Mouse (Mus musculus): ENCODE data around the gene Casp4. TPM values are rescaled to one million over a fixed set of nuclear protein-coding genes. Genes with fewer than 3 reads are reported as not detected.

Gene Casp4
- polyA plus RNA-seq (2012; rRNA removed), result 0.22 and 0.44 TPM in 2 replicates

- DNase-seq (ENCODE audit: low read depth), result no peak
- TF ChIP-seq CTCF (IDR thresholded peaks at IDR 0.05; ENCODE audit: borderline replicate concordance, extremely low read depth, insufficient read depth, insufficient read length) (no peak), POLR2A (IDR thresholded peaks at IDR 0.05; ENCODE audit: borderline replicate concordance, extremely low read depth, insufficient read depth, insufficient read length, poor library complexity, severe bottlenecking) (no peak)
These were observed at the start of gene Casp4 for GRCm38 (mm10) chr9:5308561-5308960. TSS of gene Casp4 (plus strand) at chr9:5308828.

- TF ChIP-seq POLR2A (IDR thresholded peaks at IDR 0.05; ENCODE audit: borderline replicate concordance, extremely low read depth, insufficient read depth, insufficient read length, poor library complexity, severe bottlenecking), result no peak
- no peak for TF ChIP-seq CTCF (IDR thresholded peaks at IDR 0.05; ENCODE audit: borderline replicate concordance, extremely low read depth, insufficient read depth, insufficient read length)
- peak; percentile 15 for DNase-seq (ENCODE audit: low read depth)
These were observed 44.6 kb upstream of the Casp4 start for GRCm38 (mm10) chr9:5263951-5264475.

GRCm38 (mm10) chr9:5270274-5270673, 38.4 kb upstream of the Casp4 start:
- no peak for DNase-seq (ENCODE audit: low read depth)
- no peak for TF ChIP-seq POLR2A (IDR thresholded peaks at IDR 0.05; ENCODE audit: borderline replicate concordance, extremely low read depth, insufficient read depth, insufficient read length, poor library complexity, severe bottlenecking)
- no peak for TF ChIP-seq CTCF (IDR thresholded peaks at IDR 0.05; ENCODE audit: borderline replicate concordance, extremely low read depth, insufficient read depth, insufficient read length)

- DNase-seq (ENCODE audit: low read depth), result no peak
- TF ChIP-seq CTCF (IDR thresholded peaks at IDR 0.05; ENCODE audit: borderline replicate concordance, extremely low read depth, insufficient read depth, insufficient read length) (no peak), POLR2A (IDR thresholded peaks at IDR 0.05; ENCODE audit: borderline replicate concordance, extremely low read depth, insufficient read depth, insufficient read length, poor library complexity, severe bottlenecking) (no peak)
These were observed 37.7 kb upstream of the Casp4 start for GRCm38 (mm10) chr9:5270884-5271283.

GRCm38 (mm10) chr9:5271334-5271845, 37.2 kb upstream of the Casp4 start:
- TF ChIP-seq POLR2A (IDR thresholded peaks at IDR 0.05; ENCODE audit: borderline replicate concordance, extremely low read depth, insufficient read depth, insufficient read length, poor library complexity, severe bottlenecking) (no peak), CTCF (IDR thresholded peaks at IDR 0.05; ENCODE audit: borderline replicate concordance, extremely low read depth, insufficient read depth, insufficient read length) (no peak)
- DNase-seq (ENCODE audit: low read depth), result no peak

GRCm38 (mm10) chr9:5286071-5286470, 22.6 kb upstream of the Casp4 start:
- DNase-seq (ENCODE audit: low read depth), result no peak
- no peak for TF ChIP-seq POLR2A (IDR thresholded peaks at IDR 0.05; ENCODE audit: borderline replicate concordance, extremely low read depth, insufficient read depth, insufficient read length, poor library complexity, severe bottlenecking)
- no peak for TF ChIP-seq CTCF (IDR thresholded peaks at IDR 0.05; ENCODE audit: borderline replicate concordance, extremely low read depth, insufficient read depth, insufficient read length)

- TF ChIP-seq CTCF (IDR thresholded peaks at IDR 0.05; ENCODE audit: borderline replicate concordance, extremely low read depth, insufficient read depth, insufficient read length), result no peak
- TF ChIP-seq POLR2A (IDR thresholded peaks at IDR 0.05; ENCODE audit: borderline replicate concordance, extremely low read depth, insufficient read depth, insufficient read length, poor library complexity, severe bottlenecking), result no peak
- DNase-seq (ENCODE audit: low read depth), result no peak
These were observed 22.0 kb upstream of the Casp4 start for GRCm38 (mm10) chr9:5286597-5286996.

- TF ChIP-seq CTCF (IDR thresholded peaks at IDR 0.05; ENCODE audit: borderline replicate concordance, extremely low read depth, insufficient read depth, insufficient read length) (no peak), POLR2A (IDR thresholded peaks at IDR 0.05; ENCODE audit: borderline replicate concordance, extremely low read depth, insufficient read depth, insufficient read length, poor library complexity, severe bottlenecking) (no peak)
- DNase-seq (ENCODE audit: low read depth), result no peak
These were observed 12.0 kb upstream of the Casp4 start for GRCm38 (mm10) chr9:5296354-5297237.

GRCm38 (mm10) chr9:5298329-5299131, 10.1 kb upstream of the Casp4 start, which contains the start of gene Casp1:
TSS of gene Casp1 (plus strand) at chr9:5298517.
- no peak for TF ChIP-seq CTCF (IDR thresholded peaks at IDR 0.05; ENCODE audit: borderline replicate concordance, extremely low read depth, insufficient read depth, insufficient read length)
- TF ChIP-seq POLR2A (IDR thresholded peaks at IDR 0.05; ENCODE audit: borderline replicate concordance, extremely low read depth, insufficient read depth, insufficient read length, poor library complexity, severe bottlenecking), result no peak
- DNase-seq (ENCODE audit: low read depth), result peak; percentile 6

GRCm38 (mm10) chr9:5299132-5299381, 9.6 kb upstream of the Casp4 start:
- DNase-seq (ENCODE audit: low read depth), result no peak
- no peak for TF ChIP-seq POLR2A (IDR thresholded peaks at IDR 0.05; ENCODE audit: borderline replicate concordance, extremely low read depth, insufficient read depth, insufficient read length, poor library complexity, severe bottlenecking)
- no peak for TF ChIP-seq CTCF (IDR thresholded peaks at IDR 0.05; ENCODE audit: borderline replicate concordance, extremely low read depth, insufficient read depth, insufficient read length)

GRCm38 (mm10) chr9:5310112-5310511, 1.5 kb downstream of the Casp4 start:
- no peak for DNase-seq (ENCODE audit: low read depth)
- TF ChIP-seq POLR2A (IDR thresholded peaks at IDR 0.05; ENCODE audit: borderline replicate concordance, extremely low read depth, insufficient read depth, insufficient read length, poor library complexity, severe bottlenecking) (no peak), CTCF (IDR thresholded peaks at IDR 0.05; ENCODE audit: borderline replicate concordance, extremely low read depth, insufficient read depth, insufficient read length) (no peak)
